Mouse (Mus musculus) ES-E14 (cell line): ENCODE measurements around the gene Adgrl3. TPM values are rescaled to one million over a fixed set of nuclear protein-coding genes. Genes with fewer than 3 reads are reported as not detected.
A peak's percentile ranks its signal among the peaks of the same experiment; 100 is the strongest.

Experiments used
- DNase-seq: peaks from one replicate; pipeline ENCODE4 v3.0.0-alpha.2; 2013; ENCODE audit warnings: low read depth, low spot score
- H3K27ac ChIP-seq: 2 replicates; pipeline ENCODE4 v1.5.1; 2012; ENCODE audit warnings: low read depth, mild to moderate bottlenecking, low read length, moderate library complexity, mixed read lengths; ENCODE audit not compliant: poor library complexity, insufficient read depth, severe bottlenecking
- H3K36me3 ChIP-seq: 2 replicates; pipeline ENCODE4 v1.6.1; 2012; ENCODE audit warnings: mild to moderate bottlenecking, low read length, moderate library complexity, mixed read lengths; ENCODE audit not compliant: control insufficient read depth, poor library complexity, insufficient read depth, severe bottlenecking
- H3K4me1 ChIP-seq, 2 experiments: fragments of 150-350 bp in 1 of 2; sonication (generic) in 1 of 2; 2 replicates each; pipeline ENCODE4 v1.6.1; 2012; ENCODE audit warnings: low read length in 2 of 2, mild to moderate bottlenecking in 1 of 2, mixed read lengths in 1 of 2; ENCODE audit not compliant: control insufficient read depth in 2 of 2, insufficient read depth in 2 of 2, poor library complexity in 1 of 2
- H3K4me3 ChIP-seq, 2 experiments: fragments of 150-350 bp in 1 of 2; sonication (generic) in 1 of 2; 2 replicates each; pipeline ENCODE4 v1.5.1; 2012; ENCODE audit warnings: low read length in 2 of 2, low read depth in 1 of 2, mild to moderate bottlenecking in 1 of 2, mixed read lengths in 1 of 2; ENCODE audit not compliant: insufficient read depth in 1 of 2, poor library complexity in 1 of 2, severe bottlenecking in 1 of 2
- H3K9ac ChIP-seq: 2 replicates; pipeline ENCODE4 v1.6.1; 2012; ENCODE audit warnings: low read depth, mild to moderate bottlenecking, low read length, mixed read lengths; ENCODE audit not compliant: poor library complexity, insufficient read depth, severe bottlenecking
- H3K9me3 ChIP-seq: fragments of 150-350 bp; sonication (generic); 2 replicates; pipeline ENCODE4 v1.6.1; 2012; ENCODE audit warnings: low read depth, mild to moderate bottlenecking, low read length; ENCODE audit not compliant: control insufficient read depth, insufficient read depth
- CHD2 ChIP-seq: IDR thresholded peaks from 2 replicates; pipeline ENCODE4 v1.6.1; 2014; ENCODE audit warnings: mild to moderate bottlenecking, low read depth, low read length, inconsistent platforms
- HCFC1 ChIP-seq: IDR thresholded peaks from 2 replicates; pipeline ENCODE4 v1.6.1; 2012; ENCODE audit warnings: low read length, inconsistent platforms, borderline replicate concordance; ENCODE audit not compliant: insufficient read depth
- MAFK ChIP-seq: IDR thresholded peaks from 2 replicates; pipeline ENCODE4 v1.6.1; 2014; ENCODE audit warnings: mild to moderate bottlenecking, low read depth, low read length, inconsistent platforms; ENCODE audit not compliant: insufficient read depth
- ZC3H11A ChIP-seq: IDR thresholded peaks from 2 replicates; pipeline ENCODE4 v1.6.1; 2012; ENCODE audit warnings: low read depth, mild to moderate bottlenecking, inconsistent platforms, low read length, borderline replicate concordance
- ZNF384 ChIP-seq: IDR thresholded peaks from 2 replicates; pipeline ENCODE4 v1.6.1; 2012; ENCODE audit warnings: low read depth, low read length, inconsistent platforms
- in situ Hi-C, 2 experiments: fragments of 600-800 bp; cut with MboI; formaldehyde crosslinking; loops; one replicate each; pipeline ENCODE4 v1.15.1; 2025; ENCODE audit warnings: low sequenced_read_pairs in 2 of 2, inconsistent platforms in 1 of 2; ENCODE audit not compliant: unreplicated experiment in 2 of 2
- total RNA-seq: library from RNA; depleted of rRNA; stranded (reverse); fragments of 300-350 nt; gene quantifications from 2 replicates; pipeline ENCODE4 v1.2.3, GENCODE M21; 2012; rRNA removed

The Adgrl3 gene
- total RNA-seq, result 5.4 and 11.3 TPM in 2 replicates

DNA sequence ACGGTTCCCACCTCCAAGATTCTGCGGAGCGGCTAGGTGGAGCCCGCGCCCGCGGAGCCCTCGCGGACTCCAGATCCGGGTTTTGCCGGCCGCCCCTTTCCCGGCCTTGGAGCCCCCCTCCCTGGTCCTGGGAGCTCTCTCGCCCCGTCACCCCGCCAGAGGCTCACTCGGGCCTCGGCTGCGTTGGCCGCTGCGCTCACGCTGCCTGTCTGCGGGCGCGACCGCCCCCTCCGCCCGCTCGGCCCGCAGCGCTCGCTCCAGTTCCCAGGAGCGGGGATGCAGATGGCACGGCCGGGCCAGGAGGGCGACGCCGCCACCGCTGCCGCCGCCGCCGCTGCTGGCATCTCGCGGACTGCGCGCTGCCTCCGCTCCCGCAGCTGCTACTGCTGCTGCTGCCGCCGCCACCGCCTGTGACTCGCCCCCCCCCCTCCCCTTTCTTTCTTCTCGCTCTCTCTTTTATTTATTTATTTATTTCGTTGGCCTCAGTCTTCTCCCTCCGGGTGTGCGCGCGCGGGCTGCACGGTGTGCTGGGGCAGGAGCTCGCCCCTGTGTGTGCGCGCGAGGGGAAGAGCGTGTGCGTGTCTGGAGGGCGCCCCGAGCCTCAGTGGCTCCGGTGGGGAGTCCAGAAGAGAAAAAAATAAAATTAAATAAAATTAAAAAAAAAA is at the start of gene Adgrl3:
TSS of gene Adgrl3 (plus strand) at position 549 of the 665 bp plus-strand sequence.
- in situ Hi-C loops, result no loop called here
- no peaks in the 10 kb centered on the region for H3K9me3 ChIP-seq
- no peak within 1 kb of the TSS for H3K27ac ChIP-seq
- TF ChIP-seq ZNF384 (peak; percentile 53; the same call in 1 of the 2 replicates), HCFC1 (no peak), MAFK (no peak), ZC3H11A (no peak)
- peaks cover 0 to 2% of the 10 kb centered on the region in 2 experiments; a peak in 1 of 4 replicates for H3K4me1 ChIP-seq
- peak within 1 kb of the TSS; percentile 64 to 77 for H3K4me3 ChIP-seq
- peak within 1 kb of the TSS; percentile 45; the same call in 1 of the 2 replicates for H3K9ac ChIP-seq
- DNase-seq, result no peak
- H3K36me3 ChIP-seq, result no peaks in the 10 kb centered on the region

DNA sequence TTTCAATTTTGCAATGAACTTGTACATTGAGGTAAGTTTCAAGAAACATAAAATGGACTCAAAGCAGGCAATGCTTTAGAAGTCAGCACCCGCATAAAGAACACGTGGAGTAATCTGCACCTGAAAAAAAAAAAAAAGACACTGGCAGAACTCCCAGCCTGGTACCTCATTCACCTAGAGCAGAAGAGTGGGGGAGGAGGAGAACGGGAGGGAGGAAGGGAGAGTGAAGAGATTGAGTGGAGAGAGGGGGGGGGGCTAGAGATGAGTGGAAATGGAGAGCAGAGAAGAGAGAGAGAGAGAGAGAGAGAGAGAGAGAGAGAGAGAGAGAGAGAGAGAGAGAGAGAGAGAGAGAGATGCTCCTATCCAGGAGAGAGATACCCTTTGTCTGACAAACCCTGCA is 772 bp upstream of the Adgrl3 start:
- peaks cover 0 to 2% of the 10 kb centered on the region in 2 experiments; a peak in 1 of 4 replicates for H3K4me1 ChIP-seq
- no peak overlapping the region for H3K27ac ChIP-seq
- H3K9me3 ChIP-seq, result no peaks in the 10 kb centered on the region
- TF ChIP-seq CHD2, result no peak
- 0 out of 2 replicates have a peak, but pooled peaks have one; percentile 39 for TF ChIP-seq ZNF384
- TF ChIP-seq MAFK, result no peak
- H3K4me3 ChIP-seq, result peak overlapping the region; percentile 64 to 77; a peak in 2 of 4 replicates
- no peak overlapping the region for H3K9ac ChIP-seq
- DNase-seq, result no peak
- no peaks in the 10 kb centered on the region for H3K36me3 ChIP-seq
- in situ Hi-C loops, result no loop called here

- no peak for TF ChIP-seq MAFK
- TF ChIP-seq ZNF384, result no peak
- no peak for TF ChIP-seq HCFC1
- TF ChIP-seq CHD2, result no peak
- no peak for TF ChIP-seq ZC3H11A
Observed at GRCm38 (mm10) chr5:81020281-81021005, 505 bp downstream of the Adgrl3 start.

DNA sequence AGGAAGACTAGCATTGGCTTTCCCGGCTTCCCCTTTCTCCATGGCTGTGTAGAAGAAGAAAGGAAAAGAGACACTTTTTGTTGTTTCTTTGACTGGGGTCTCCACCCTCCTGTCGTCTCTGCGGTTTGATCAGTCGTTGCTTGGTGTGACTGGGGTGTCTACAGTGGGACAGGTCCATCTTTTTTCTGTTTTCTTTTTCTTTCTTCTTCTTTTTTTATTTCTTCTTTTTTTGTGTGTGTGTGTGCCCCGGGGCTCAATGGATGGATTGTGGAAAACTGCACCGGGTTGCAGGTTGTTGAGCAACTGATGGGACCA is 1.0 kb downstream of the Adgrl3 start:
- in situ Hi-C loops, result no loop called here
- no peak for DNase-seq
- Histone ChIP-seq H3K9me3 (no peaks in the 10 kb centered on the region), H3K4me3 (peak overlapping the region; percentile 23 to 64; a peak in 2 of 4 replicates), H3K27ac (no peak overlapping the region), H3K9ac (no peak overlapping the region), H3K4me1 (peaks cover 0 to 2% of the 10 kb centered on the region in 2 experiments; a peak in 1 of 4 replicates), H3K36me3 (no peaks in the 10 kb centered on the region)
- TF ChIP-seq ZNF384 (no peak), MAFK (no peak), HCFC1 (no peak), ZC3H11A (no peak), CHD2 (no peak)

More at GRCm38 (mm10) chr5:81020281-81021005, 505 bp downstream of the Adgrl3 start:
- in situ Hi-C loops, result no loop called here
- DNase-seq, result no peak
- H3K36me3 ChIP-seq, result no peaks in the 10 kb centered on the region
- no peak overlapping the region for H3K27ac ChIP-seq
- H3K4me3 ChIP-seq, result peak overlapping the region; percentile 64 to 77
- H3K9ac ChIP-seq, result peak overlapping the region; percentile 45; the same call in 1 of the 2 replicates
- no peaks in the 10 kb centered on the region for H3K9me3 ChIP-seq
- peaks cover 0 to 2% of the 10 kb centered on the region in 2 experiments; a peak in 1 of 4 replicates for H3K4me1 ChIP-seq
